Mouse (Mus musculus): Measurements from ENCODE around the gene Olfr1432.
"Not testable (repeated sequence)": the region's sequence is repeated elsewhere in the genome, so short reads cannot be mapped to it uniquely, and the experiment has no call there.

The Olfr1432 gene

DNA sequence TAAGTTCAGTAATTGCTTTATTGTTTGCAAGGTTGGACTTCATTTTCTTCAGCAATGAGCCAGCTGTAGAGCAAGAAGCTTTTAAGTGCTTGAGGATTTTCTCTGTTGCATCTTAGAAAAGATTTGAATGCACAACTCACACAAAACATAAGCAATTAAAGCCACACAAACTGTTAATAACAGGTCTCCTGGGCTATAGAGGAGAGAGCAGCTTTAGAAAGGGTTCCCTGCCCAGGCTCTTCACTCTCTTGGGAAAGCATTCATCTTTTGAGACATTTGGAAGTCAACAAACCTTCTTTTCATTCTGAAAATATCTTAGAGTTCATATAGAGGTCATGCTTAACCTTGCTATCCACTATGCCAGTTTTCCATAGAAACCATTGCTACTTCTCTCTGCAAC is at the start of gene Olfr1432:
Gene Olfr1432 (minus strand): TSS at position 101 of the 400 bp plus-strand sequence.
- DNase-seq (ENCODE audit: extremely low read depth, low read depth, low spot score), result not testable (repeated sequence)

DNA sequence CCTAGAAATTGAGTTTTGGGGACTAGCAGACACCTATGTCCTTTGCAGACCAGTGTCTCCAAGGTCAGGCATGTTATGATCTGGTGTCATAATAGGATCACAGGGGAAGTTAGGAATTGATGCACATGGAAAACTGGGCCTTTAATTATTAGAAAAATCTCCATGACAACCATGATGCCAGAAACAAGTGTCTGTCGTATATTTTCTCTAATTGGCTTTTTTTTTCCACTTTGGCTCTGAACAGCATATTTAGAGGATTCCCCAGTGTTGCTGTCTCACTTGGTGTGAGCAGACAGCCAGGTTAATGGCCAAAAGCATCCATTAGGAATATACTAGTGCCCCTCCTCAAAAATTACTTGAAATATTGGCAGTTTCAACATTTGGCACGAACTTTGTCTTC is 47.2 kb upstream of the Olfr1432 start, which contains the start of gene Olfr1434:
Gene Olfr1434 (plus strand): TSS at position 301 of the 400 bp plus-strand sequence.
- DNase-seq (ENCODE audit: extremely low read depth, low read depth, low spot score), result no peak

- no peak for DNase-seq (ENCODE audit: extremely low read depth, low read depth, low spot score)
Observed at GRCm38 (mm10) chr19:12260732-12261131, 28.3 kb upstream of the Olfr1432 start, which contains the start of gene Olfr235. Gene Olfr235 (plus strand): TSS chr19:12261032.

- DNase-seq (ENCODE audit: extremely low read depth, low read depth, low spot score), result no peak
Observed at GRCm38 (mm10) chr19:12241559-12241958, 9.2 kb upstream of the Olfr1432 start, which contains the start of gene Olfr262. Gene Olfr262 (minus strand): TSS chr19:12241659.

- no peak for DNase-seq (ENCODE audit: extremely low read depth, low read depth, low spot score)
Observed at GRCm38 (mm10) chr19:12200334-12200733, 32.1 kb downstream of the Olfr1432 start, which contains the start of gene Olfr1431. Gene Olfr1431 (plus strand): TSS chr19:12200634.

- DNase-seq (ENCODE audit: extremely low read depth, low read depth, low spot score), result not testable (repeated sequence)
Observed at GRCm38 (mm10) chr19:12199076-12199475, 33.3 kb downstream of the Olfr1432 start.

Measured in fat pad, adult 2 months (tissue).